Mouse (Mus musculus) kidney, postnatal 25 days (tissue): Measurements from ENCODE around the gene Bub3.

ENCODE experiments used
- DNase-seq, 2 experiments: peaks; one replicate each; pipeline ENCODE4 v3.0.0; 2021; ENCODE audit warnings: mixed read lengths in 2 of 2

Gene Bub3

DNA sequence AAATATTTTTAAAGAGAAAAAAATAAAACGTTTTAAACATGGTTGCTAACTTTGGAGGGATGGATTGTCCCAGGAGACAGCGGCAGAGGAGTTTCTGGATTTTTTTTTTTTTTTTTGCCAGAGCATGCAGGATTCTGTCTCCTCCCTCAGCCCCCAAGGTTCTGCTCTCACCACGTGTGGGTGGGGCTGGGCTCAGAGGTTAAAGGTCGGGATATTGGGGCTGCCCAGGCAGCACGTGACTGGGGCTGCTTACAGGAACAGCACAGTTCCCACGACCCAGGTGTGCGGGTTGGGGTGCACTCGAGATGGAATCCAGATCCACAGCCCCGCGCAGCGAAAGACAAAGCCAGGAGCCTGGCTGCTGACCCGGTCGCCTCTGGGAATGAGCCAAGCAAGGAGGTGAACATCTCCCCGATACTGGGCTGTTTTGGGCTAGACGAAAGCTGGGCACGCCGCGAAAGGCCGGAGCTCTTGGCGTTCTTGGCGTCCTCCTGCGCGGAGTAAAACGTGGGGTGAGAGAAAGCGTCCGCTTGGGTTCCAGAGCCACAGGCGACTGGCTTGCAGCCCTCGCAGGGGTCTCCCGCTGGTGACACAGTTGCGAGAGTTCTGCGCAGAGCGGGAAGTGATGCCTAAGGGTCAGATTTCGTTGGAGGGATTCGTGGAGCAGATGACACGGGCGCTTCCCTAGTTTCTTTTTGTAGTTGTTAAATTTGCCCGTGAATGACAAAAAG, 3.3 kb upstream of the Bub3 start:
- peak in 1 of 2 experiments; percentile 35 for DNase-seq

DNA sequence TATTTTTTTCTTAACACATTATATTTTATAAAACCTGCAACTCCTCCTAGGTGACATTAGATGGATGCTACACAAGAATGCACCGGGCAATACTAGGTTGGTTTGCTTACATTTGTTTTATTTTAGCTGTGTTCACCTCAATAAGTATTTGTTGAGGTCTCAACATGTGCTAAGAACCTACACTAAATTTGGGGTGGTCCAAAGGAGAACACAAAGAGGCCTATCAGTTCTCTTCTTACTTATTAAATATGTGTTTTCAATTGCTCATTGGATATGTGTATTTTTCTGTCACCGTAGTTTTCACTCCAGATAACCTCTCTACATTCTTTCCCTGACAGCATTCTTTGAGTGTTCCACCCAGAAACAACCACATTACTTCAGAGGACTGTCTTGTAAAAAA, 2.3 kb upstream of the Bub3 start:
- no peak for DNase-seq

DNA sequence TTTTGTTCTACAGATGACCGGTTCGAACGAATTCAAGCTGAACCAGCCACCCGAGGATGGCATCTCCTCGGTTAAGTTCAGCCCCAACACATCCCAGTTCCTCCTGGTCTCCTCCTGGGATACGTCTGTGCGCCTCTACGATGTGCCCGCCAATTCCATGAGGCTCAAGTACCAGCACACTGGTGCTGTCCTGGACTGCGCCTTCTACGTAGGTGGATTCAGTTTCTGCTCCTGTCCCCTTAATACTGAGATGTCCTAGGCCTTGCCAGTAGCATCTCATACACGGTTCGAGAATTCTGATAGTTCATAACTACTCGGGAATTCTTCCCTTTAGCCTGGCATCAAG, 648 bp downstream of the Bub3 start:
- DNase-seq, result no peak

DNA sequence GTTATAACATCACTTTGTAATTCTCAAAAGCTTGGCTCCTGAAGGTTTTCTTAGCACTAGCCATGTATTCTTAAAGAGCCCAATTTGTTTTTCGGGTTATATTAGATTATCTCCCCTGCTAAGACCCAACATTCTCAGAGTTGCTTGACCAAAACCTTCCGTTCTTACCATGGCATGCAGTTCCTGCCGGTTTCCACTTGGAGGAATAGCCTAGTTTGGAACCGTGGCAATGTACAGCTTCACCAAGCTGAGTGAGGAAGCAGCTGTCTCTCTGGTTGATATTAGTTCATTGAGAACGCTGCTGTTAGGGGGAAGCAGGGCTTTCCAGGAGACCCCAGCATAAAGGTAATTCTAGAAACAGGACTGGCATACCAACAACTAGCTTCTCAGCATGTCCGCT, 15.2 kb downstream of the Bub3 start:
- no peak for DNase-seq

DNA sequence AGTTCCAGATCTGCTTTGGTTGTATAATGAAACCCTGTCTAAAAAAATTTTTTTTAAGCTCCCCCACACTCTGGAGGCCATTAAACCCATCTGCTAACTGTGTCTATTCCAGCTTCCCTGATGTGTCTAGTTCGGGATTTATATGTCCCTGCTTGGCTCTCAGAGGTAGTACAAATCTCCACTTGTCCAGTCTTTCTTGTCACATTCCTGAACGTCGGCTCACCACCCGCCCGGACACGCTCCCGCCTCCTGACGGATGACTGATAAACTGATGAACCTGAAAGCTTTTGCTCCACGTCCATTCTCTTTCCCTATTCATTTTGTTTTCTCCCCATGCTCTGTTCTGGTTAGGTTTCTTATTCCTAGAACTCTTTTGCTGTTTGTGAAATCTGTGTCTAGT, 22.2 kb downstream of the Bub3 start:
- DNase-seq, result no peak

DNA sequence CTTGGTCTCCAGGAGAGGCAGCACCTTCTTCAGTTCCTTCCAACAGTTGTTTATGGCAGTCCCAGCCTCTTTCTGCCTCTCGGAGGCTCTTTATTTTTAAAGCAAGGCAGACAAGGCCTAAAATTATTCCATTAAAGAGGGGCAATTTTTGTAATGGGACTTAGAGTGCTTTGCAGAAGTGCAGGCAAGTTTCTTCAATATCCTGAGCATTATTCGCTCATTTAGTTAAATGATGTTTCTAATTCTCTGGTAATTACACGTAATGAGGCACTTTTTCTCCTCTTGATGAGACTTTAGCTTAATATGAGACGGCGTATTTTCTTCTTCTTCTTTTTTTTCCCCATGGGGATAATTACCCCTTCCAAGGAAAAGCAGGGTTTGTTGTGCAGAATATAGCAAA, 25.5 kb downstream of the Bub3 start:
- DNase-seq, result no peak

DNA sequence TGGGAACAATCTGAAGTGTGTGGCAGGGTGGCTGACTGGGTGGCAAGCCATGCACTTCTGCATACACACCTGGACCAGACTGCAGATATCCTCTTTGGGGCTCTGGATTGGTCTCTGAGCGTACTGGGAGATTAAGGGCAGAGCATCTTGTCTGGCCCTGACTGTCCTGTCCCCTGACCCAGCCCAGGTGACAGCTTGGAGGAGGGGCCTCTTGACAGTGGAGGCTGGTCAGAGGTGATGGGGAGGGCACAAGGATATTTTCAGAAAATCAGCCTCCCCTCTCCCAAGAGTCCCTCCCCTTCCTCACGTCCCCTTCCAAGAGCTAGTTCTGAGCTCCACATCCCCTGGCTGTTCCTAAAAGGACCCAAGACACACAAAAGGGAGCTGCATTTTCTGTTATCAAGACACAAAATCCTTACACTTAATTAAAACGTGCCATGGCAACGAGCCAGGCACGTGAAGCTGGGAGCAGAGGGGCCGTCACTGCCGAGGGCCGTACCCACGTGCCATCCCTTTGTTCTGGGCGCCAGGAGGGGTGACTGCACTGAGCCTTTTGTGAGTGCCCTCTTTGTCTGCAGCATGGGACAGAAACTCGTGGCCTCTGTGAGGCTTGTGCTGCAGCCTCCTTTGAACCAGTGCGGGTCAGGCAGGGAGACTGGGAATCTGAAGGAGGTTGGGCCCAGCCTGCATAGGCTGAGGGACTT, 37.9 kb downstream of the Bub3 start:
- no peak for DNase-seq

DNA sequence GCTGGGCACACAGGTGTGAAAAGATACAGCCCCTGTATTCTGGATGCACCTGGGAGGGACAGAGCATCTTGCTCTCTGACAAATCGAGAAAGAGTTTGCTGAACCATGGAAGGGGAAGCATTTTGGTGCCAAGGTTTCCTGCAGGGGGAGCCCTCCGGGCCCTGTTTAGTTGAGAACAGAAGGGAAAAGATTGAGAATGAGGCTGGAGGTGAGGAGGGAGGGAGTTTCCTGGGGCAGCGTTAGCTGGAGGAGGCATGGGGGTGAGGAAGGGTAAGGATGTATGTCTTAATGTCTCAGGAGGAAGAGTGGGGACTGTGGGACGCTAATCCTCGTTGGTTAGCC, 38.4 kb downstream of the Bub3 start:
- peak in 1 of 2 experiments; percentile 13 for DNase-seq

DNA sequence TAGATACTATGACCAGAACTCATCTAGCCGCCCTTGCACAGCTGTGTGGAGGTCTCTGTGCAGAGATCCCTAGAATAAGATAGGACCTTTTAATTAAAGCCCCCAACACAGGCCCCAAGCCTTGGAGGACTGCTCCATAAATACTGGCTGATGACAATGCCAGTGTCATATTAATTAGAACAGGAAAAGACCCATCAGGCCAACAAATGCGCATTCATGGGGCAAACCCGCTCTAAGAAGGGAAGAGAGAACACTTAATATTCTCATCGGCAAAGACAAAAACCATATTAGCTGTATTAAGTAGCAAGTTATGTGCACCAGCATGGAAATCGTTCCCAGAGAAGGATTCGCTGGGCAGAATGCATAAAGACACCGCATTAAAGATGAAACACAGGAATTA, 42.1 kb downstream of the Bub3 start:
- DNase-seq, result no peak

DNA sequence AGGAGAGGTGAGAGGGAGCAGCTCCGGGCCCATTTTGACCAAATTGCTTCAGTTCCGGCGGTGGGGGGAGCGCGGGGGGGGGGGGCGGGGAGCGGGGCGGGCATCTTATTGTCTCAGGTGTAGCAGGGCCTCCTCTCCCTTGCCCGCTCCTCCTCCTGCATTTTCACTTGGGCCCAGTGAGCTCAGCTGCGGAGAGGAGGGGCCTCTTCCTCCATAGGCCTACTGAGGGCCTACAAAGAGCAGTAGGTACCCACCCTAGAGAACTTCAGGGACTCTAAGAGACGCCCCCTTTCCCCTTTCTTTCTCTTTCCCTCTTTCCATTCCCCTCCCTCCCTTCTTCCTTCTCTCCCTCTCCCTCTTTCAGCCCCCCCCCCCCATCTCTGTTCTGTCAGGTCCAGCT, 43.2 kb downstream of the Bub3 start:
- no peak for DNase-seq

DNA sequence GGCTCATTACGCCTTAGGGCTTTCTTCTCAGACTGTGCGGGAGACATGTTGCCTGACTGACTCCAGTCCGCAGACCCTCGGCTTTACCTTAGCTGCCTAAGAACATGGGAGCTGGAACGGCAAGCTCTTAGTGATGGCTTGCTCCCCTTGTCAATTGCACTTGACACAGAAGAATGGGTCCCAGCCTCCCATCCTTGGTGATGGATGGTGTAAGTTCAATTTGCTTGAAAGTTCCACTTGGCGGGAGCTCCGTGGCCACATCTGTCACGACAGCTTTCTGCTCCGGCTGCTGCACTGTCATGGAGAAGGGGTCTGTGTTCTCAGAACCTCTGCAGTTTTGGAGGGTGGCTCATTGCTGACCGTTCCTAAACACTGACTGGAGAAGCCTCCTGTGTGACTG, 44.9 kb downstream of the Bub3 start:
- DNase-seq, result no peak

DNA sequence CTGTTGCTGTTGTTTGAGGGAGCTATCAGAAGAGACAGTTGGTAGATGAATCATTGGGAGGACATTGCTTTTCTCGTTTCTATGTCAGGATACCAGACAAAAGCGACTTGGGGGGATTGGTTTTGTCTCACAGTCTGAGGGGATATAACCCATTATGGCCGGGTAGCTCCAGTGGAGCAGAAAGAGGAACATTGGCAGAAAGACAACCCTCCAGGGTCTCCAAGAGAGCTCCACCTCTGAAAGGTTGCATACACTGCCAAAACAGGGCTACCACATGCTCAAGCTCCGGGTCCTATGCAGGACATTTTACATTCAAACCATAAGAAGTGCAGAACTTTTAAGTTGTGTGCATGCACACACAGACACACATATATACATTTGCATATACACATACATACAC, 45.5 kb downstream of the Bub3 start:
- no peak for DNase-seq

DNA sequence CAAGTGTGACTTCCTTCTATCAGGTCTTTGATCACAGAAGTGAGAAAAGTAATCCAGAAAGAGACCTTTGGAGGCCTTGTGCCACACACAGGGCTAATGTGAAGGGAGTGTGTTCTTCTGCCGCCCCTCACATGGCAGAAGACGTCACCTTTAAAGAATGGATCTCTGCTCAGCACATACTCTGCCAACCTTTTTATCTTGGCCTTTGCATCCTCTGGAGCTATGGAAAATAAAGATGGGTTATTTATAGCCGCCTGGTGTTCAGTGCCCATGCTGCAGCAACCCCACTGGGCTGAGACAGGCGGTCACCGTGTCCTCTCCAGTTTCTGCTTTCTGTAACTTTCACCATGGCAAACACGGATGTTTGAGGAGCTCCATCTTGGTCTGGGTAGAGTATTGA, 48.0 kb downstream of the Bub3 start:
- DNase-seq, result no peak

DNA sequence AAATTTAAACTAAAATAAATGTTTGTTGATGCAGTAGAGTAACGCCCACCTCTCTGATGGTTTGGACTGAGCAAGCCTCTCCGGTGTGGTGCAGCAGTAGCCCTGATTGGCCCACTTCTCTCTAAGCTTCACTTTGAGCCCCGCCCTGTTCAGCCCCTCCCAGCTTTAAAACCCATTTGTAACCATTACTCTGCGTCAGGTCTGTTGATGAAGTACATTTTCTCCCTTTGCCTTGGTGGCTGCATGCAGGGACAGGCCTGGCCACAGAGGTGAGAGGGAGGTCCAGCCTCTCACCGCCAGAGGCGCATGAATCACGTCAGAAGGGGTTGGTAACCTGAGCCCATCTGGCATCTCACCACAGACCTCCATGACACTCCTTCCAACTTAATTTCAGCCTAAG, 49.7 kb downstream of the Bub3 start:
- DNase-seq, result no peak
